Mouse (Mus musculus): Measurements from ENCODE around the gene Gm13420.
"Not testable (repeated sequence)": the region's sequence is repeated elsewhere in the genome, so short reads cannot be mapped to it uniquely, and the experiment has no call there.

The Gm13420 gene

GRCm38 (mm10) chr2:29737209-29737925 lies 14.1 kb downstream of the Gm13420 start:
- DNase-seq: no peak

DNA sequence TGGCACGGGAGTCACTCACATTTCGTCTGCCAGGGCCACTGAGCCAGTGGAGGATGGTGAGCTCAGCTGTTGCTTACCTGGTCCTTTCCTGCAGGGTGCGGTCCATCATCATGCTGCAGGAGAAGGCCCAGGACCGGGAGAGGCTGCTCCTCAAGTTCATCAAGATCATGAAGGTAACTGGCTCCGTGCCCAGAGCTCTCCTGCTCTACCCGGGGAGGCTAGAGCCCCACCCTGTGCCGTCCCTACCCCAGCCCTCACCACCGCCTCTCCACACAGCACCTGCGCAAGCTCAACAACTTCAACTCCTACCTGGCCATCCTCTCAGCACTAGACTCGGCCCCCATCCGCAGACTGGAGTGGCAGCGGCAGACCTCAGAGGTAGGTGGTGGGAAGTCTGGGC lies 15.8 kb downstream of the Gm13420 start:
- no peak for DNase-seq

- no peak for DNase-seq
These were observed 18.1 kb downstream of the Gm13420 start for GRCm38 (mm10) chr2:29733348-29733747.

GRCm38 (mm10) chr2:29732559-29732958 lies 18.9 kb downstream of the Gm13420 start:
- no peak for DNase-seq

DNA sequence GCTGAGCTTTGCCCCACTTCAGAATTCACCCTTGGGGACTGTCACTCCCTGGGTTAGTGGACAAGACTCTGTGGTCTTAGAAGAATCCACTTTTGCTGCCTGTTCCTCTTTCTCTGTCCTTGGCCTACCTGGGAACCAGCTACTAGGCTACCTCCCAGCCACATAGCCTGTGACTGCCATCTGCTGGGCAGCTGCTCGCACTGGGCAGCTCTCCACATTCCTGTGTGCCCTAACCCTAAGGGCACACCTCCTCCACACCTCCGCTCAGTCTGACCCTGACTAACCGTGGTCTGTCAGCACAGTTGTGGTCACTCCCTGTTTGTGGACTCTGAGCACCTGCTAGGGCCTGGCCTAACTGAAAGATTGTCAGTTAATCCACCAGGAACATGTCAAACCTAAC lies 19.9 kb downstream of the Gm13420 start:
- peak; percentile 45 for DNase-seq

GRCm38 (mm10) chr2:29729500-29729899 lies 22.0 kb downstream of the Gm13420 start:
- DNase-seq: no peak

DNA sequence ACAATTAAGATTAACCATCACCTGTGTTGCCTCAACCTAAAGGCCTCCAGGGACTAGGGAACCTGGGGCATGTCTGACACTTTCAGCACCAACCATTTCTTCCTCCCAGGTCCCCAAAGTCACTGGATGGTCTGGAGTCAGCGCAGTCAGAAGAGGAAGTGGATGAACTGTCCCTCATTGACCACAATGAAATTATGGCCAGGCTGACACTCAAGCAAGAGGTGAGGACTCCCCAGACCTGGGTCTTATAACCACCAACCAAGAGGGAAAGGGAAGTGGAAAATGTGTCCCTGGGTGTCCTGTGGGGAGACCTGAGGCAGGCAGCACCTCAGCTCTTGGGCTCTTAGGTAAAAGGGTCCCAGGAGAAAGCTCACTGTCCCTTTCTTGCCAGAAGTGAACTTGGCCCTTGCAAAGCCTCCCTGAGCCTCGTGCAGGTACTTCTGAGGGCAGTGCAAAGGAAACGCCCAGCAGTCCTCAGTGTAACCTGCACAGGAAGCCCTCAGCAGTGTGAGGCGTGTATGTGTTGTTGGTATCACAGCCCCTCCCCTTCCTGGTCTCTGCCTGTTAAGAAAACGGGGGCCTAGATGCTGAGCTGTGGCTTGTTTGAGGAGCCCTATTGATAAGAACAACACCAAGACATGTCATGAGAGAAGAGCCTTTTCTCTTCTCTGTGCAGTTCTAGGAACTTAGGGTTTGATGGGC lies 26.7 kb downstream of the Gm13420 start:
- no peak for DNase-seq

DNA sequence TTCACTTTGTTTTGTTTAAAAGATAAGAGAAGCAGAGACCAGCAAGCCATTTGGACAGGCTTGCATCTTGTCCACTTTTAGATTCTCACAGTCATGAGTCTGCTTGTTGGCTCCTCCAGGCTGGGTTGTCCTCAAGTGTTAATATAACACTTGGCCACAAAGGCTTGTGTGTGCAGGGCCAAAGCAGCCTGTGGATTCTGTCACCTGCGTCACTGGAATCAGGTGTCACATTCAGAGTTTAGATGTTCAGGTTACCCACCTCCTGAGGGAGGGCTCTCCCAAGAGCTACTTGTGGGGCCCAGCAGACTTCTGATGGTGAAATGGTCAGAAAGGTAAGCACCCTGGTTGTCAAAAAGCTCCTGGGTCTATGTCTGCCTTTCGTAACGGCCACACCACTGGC lies 28.4 kb downstream of the Gm13420 start:
- DNase-seq: no peak

- no peak for DNase-seq
These were observed 32.9 kb downstream of the Gm13420 start for GRCm38 (mm10) chr2:29718581-29718980.

- no peak for DNase-seq
These were observed 34.8 kb downstream of the Gm13420 start for GRCm38 (mm10) chr2:29716691-29717090.

DNA sequence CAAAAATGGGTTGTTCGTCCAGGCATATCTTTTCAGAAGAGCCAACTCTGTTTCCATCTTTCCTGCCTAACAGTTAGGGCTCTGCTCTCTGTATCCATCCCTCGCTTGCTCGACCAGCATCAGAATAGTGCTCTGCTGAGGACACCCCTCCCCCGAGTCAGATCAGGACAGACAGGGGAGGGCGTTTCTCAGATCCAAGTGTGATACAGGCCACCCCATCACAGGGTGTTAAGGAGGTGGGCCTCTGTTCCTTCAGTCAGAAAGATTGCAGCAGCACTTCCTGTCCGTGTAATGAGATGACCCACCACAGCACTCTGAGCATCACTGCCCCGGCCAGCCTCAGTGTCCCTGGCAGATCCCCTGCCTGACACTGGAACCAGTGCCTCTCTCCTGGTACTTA lies 35.3 kb downstream of the Gm13420 start:
- DNase-seq: no peak

- DNase-seq: no peak
These were observed 37.4 kb downstream of the Gm13420 start for GRCm38 (mm10) chr2:29714127-29714526.

GRCm38 (mm10) chr2:29713501-29713900 lies 38.0 kb downstream of the Gm13420 start:
- DNase-seq: no peak

DNA sequence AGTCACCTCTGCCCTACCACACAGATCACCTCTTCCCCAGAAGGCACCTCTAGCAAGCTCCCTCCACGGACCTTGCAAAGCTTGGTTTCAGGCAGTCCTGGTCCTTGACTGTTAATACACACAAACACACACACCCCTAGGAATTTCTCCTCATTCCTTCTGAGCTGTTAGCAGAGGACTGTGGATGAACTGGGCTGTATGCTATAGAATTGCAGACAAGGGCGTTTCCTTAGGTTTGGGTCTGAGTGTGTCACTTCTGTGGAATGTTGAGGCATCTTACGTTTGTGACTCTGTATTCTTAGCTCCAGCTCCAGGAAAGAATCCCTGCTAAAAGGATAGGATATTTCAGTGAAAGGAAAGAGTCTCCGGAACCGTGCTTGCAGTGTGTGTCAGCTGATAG lies 39.6 kb downstream of the Gm13420 start:
- DNase-seq: no peak

DNA sequence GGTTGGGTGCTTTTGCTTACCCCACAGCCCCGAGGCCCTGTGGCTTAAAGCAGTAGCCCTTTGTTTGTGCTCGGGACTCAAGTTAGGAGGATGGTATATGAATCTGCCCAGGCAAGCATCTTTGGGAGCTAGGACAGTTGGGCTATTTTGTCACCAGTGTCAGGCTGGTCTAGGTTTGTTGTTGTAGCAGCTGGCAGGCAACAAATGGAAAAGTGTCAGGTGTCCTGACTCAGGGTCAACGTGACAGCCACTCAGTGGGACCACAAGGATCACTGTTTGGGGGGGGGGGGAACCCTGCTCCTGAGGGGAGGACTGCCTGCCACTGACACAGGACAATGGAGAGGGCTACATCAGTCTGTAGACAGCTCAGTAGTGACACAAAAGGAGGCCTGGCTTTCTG lies 40.4 kb downstream of the Gm13420 start:
- DNase-seq: no peak

- not testable (repeated sequence) for DNase-seq
These were observed 43.3 kb downstream of the Gm13420 start for GRCm38 (mm10) chr2:29708209-29708608.

DNA sequence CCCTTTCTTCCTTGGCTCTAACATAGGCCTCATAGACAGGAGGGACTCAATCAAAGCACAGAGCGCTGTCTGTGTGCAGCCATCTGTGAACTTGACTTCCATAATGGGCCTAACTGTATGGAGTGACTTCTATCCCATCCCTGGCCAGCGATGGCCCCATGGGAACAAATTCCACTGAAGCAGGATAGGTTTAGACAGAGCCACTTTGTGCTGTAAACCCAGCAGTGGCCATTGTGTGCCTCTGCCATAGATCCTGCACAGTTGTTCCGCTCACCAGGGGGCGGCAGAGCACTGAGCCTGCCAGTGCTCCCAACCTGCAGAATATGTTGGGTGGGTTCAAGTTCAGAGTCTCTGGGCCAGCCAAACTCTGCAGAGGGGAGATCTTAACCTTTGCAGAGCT lies 43.8 kb downstream of the Gm13420 start:
- peak; percentile 41 for DNase-seq

- peak; percentile 68 for DNase-seq
These were observed 44.5 kb downstream of the Gm13420 start for GRCm38 (mm10) chr2:29706726-29707620.

- DNase-seq: peak; percentile 90
These were observed 46.0 kb downstream of the Gm13420 start for GRCm38 (mm10) chr2:29705493-29705892.

GRCm38 (mm10) chr2:29703104-29704081 lies 48.1 kb downstream of the Gm13420 start:
- no peak for DNase-seq

DNA sequence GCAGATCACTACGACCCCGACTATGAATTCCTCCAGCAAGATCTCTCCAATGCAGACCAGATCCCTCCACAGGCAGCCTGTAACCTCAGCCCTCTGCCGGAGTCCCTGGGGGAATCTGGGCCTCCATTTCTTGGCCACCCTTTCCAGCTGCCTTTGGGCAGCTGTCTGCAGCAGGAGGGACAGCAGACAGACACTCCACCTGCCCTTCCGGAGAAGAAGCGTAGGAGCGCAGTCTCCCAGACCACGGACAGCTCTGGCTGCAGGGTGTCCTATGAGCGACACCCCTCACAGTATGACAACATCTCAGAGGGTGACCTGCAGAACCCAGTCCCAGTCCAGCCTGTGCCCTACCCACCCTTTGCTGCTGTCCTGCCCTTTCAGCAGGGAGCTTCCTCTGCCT lies 49.3 kb downstream of the Gm13420 start:
- no peak for DNase-seq

GRCm38 (mm10) chr2:29701393-29701792 lies 50.1 kb downstream of the Gm13420 start:
- no peak for DNase-seq
